Comparison of ENCODE assay signal across 24 mouse cellular contexts in genomic region chr8:93969626-93970340, GRCm38 (mm10). TPM values are rescaled to one million over a fixed set of nuclear protein-coding genes. Genes with fewer than 3 reads are reported as not detected.
DNase-seq lines count a peak whose midpoint lies in the region; ATAC-seq and TF ChIP-seq lines count a peak whose summit lies in the region.
"Had no signal": no experiment of that assay in that cellular context is flagged by ENCODE, and none has a peak within 500 bp of the region (broad histone marks: within the 10 kb centered on the region; RNA-seq: fewer than 3 reads in every experiment).

No protein-coding gene starts in this region.

- peak overlapping the region; percentile 2; the same call in 1 of the 2 replicates for H3K27ac ChIP-seq in gastrocnemius, adult 2 months
- H3K27ac ChIP-seq in limb, embryonic 12.5 days: 0 out of 2 replicates have a peak overlapping the region, but pooled peaks have one; percentile 1
- no peak overlapping the region for H3K27ac ChIP-seq in limb, embryonic 10.5 days
- H3K27ac ChIP-seq: embryonic facial prominence, embryonic 12.5 days; kidney, postnatal 0 days; left cerebral cortex, adult 2 months; liver, embryonic 15.5 days; lung, embryonic 15.5 days; stomach, embryonic 15.5 days had no signal

- WGBS in limb, embryonic 12.5 days: 66% methylated on average over 7 of the region's 7 CpGs
- 73% methylated on average over 7 of the region's 7 CpGs for WGBS in limb, embryonic 10.5 days

- TF ChIP-seq CTCF in gastrocnemius, adult 2 months (IDR thresholded peaks at IDR 0.05): no peak

- peaks cover 11% of the 10 kb centered on the region for H3K4me1 ChIP-seq in limb, embryonic 12.5 days (replicated peaks)
- H3K4me1 ChIP-seq in limb, embryonic 10.5 days: peaks cover 10% of the 10 kb centered on the region; the same call in 1 of the 2 replicates
- H3K4me1 ChIP-seq: lung, embryonic 15.5 days; stomach, embryonic 15.5 days had no signal

- peaks cover 46% of the 10 kb centered on the region for H3K36me3 ChIP-seq in limb, embryonic 12.5 days
- H3K36me3 ChIP-seq in limb, embryonic 10.5 days: peaks cover 43% of the 10 kb centered on the region

- intact Hi-C loops in gastrocnemius, adult 2 months (cut with DNase I): no loop called here
- intact Hi-C loops in gastrocnemius, postnatal 14 days (cut with DNase I; ENCODE audit: low total_unique reads): no loop called here

- peak; percentile 14 for DNase-seq in cerebellum, adult 9-10 months
- no peak for DNase-seq in cerebellum, adult 11-12 months
- DNase-seq in gastrocnemius, adult 2 months: no peak
- DNase-seq in gastrocnemius, postnatal 14 days: no peak
- no peak for DNase-seq in limb, embryonic 10.5 days (ENCODE audit: low spot score)
- peak; percentile 29 for DNase-seq in ovary, postnatal 36 days (ENCODE audit: low spot score)
- DNase-seq in ovary, postnatal 14 days (ENCODE audit: low spot score): no peak
- DNase-seq: adrenal gland, postnatal 14 days; cerebellum, postnatal 14 days; forebrain, postnatal 0 days; gastrocnemius, postnatal 36 days; kidney, adult 2 months; layer of hippocampus, adult 9-11 months; liver; lung, postnatal 36 days; thymus, postnatal 36 days had no signal

- no peak overlapping the region for H3K4me2 ChIP-seq in limb, embryonic 12.5 days
- H3K4me2 ChIP-seq: embryonic facial prominence, embryonic 12.5 days; liver, embryonic 15.5 days; lung, embryonic 15.5 days; stomach, embryonic 15.5 days had no signal

- ATAC-seq in limb, embryonic 12.5 days (ENCODE audit: insufficient number of reproducible peaks, insufficient read depth, low FRiP score, low TSS enrichment, low read depth): no peak

- no peaks in the 10 kb centered on the region for H3K27me3 ChIP-seq in limb, embryonic 12.5 days
- no peaks in the 10 kb centered on the region for H3K27me3 ChIP-seq in limb, embryonic 10.5 days (ENCODE audit: low read depth, poor library complexity, severe bottlenecking)
- H3K27me3 ChIP-seq: embryonic facial prominence, embryonic 12.5 days; liver, embryonic 15.5 days; lung, embryonic 15.5 days; stomach, embryonic 15.5 days had no signal

- H3K9ac ChIP-seq in limb, embryonic 12.5 days (replicated peaks): no peak overlapping the region
- H3K9ac ChIP-seq: embryonic facial prominence, embryonic 12.5 days; forebrain, postnatal 0 days; liver, embryonic 15.5 days; lung, embryonic 15.5 days; stomach, embryonic 15.5 days had no signal

- H3K9me3 ChIP-seq in limb, embryonic 12.5 days: no peaks in the 10 kb centered on the region
- no peaks in the 10 kb centered on the region for H3K9me3 ChIP-seq in limb, embryonic 10.5 days (replicated peaks)
- H3K9me3 ChIP-seq: embryonic facial prominence, embryonic 12.5 days; liver, embryonic 15.5 days; lung, embryonic 15.5 days; megakaryocyte, embryonic 14.5 days; stomach, embryonic 15.5 days had no signal

- H3K4me3 ChIP-seq in gastrocnemius, adult 2 months: no peak overlapping the region
- no peak overlapping the region for H3K4me3 ChIP-seq in limb, embryonic 12.5 days (replicated peaks)
- H3K4me3 ChIP-seq in limb, embryonic 10.5 days: no peak overlapping the region
- H3K4me3 ChIP-seq: embryonic facial prominence, embryonic 12.5 days; left cerebral cortex, adult 2 months; liver, embryonic 15.5 days; lung, embryonic 15.5 days; megakaryocyte, embryonic 14.5 days; stomach, embryonic 15.5 days had no signal

RNA-seq across cellular contexts. Expression of gene Amfr, which starts 42.9 kb away (rescaled TPM):
- 100 to 1,000 TPM in 1 of 2 experiments, 10 to 100 TPM in 1; 97.5 to 101 TPM for total RNA-seq in gastrocnemius, adult 2 months (2021)
- total RNA-seq in gastrocnemius, postnatal 14 days (2021): 10 to 100 TPM; 69.7 to 70.6 TPM
- polyA plus RNA-seq in limb, embryonic 12.5 days (2016; fragmentation: Nextera tagmentation; extraction: Ambion mirVana): 48.1 and 53.1 TPM in 2 replicates
- polyA plus RNA-seq in limb, embryonic 10.5 days (2016; fragmentation: Nextera tagmentation; extraction: Ambion mirVana): 35.9 and 39.1 TPM in 2 replicates

Comparison
In these comparisons a context has a peak if more than half of its experiments do, and no peak if none do; other contexts are left out.
1. DNase-seq: peak in cerebellum, adult 9-10 months (single experiment) and ovary, postnatal 36 days (single experiment); none in cerebellum, adult 11-12 months (single experiment), gastrocnemius, adult 2 months (single experiment), gastrocnemius, postnatal 14 days (single experiment), limb, embryonic 10.5 days (single experiment) and ovary, postnatal 14 days (single experiment).